Mouse (Mus musculus): ENCODE measurements around the gene Bud13. TPM values are rescaled to one million over a fixed set of nuclear protein-coding genes. Genes with fewer than 3 reads are reported as not detected.

Gene Bud13
- total RNA-seq, 1 experiment, result 21.6 TPM

GRCm38 (mm10) chr9:46240526-46241153 lies 42.2 kb upstream of the Bud13 start, which contains the start of gene Apoa4:
Gene Apoa4 (plus strand): TSS chr9:46240696.
- DNase-seq (ENCODE audit: low read depth, low spot score), result no peak
- TF ChIP-seq CHD2 (IDR thresholded peaks at IDR 0.05; ENCODE audit: low read depth, low read length) (no peak), ZC3H11A (IDR thresholded peaks at IDR 0.05; ENCODE audit: borderline replicate concordance, low read depth, low read length) (no peak)
- Histone ChIP-seq H3K36me3 (ENCODE audit: control insufficient read depth, insufficient read depth, low read length, poor library complexity, severe bottlenecking) (no peaks in the 10 kb centered on the region), H3K9me3 (ENCODE audit: control insufficient read depth, insufficient read depth, low read depth, low read length) (no peaks in the 10 kb centered on the region), H3K4me3 (ENCODE audit: insufficient read depth in 1 of 2, low read depth in 1 of 2, low read length in 2 of 2, poor library complexity in 1 of 2, severe bottlenecking in 1 of 2) (no peak within 1 kb of the TSS), H3K4me1 (ENCODE audit: control insufficient read depth in 2 of 2, insufficient read depth in 2 of 2, low read length in 2 of 2, poor library complexity in 1 of 2) (no peaks in the 10 kb centered on the region), H3K27ac (ENCODE audit: insufficient read depth, low read depth, low read length, poor library complexity, severe bottlenecking) (no peak within 1 kb of the TSS), H3K9ac (ENCODE audit: insufficient read depth, low read depth, low read length, poor library complexity, severe bottlenecking) (no peak within 1 kb of the TSS)
- in situ Hi-C loops (cut with MboI; ENCODE audit: low sequenced_read_pairs in 2 of 2, unreplicated experiment in 2 of 2), result no loop called here

- Histone ChIP-seq H3K36me3 (ENCODE audit: control insufficient read depth, insufficient read depth, low read length, poor library complexity, severe bottlenecking) (no peaks in the 10 kb centered on the region), H3K9ac (ENCODE audit: insufficient read depth, low read depth, low read length, poor library complexity, severe bottlenecking) (no peak overlapping the region), H3K27ac (ENCODE audit: insufficient read depth, low read depth, low read length, poor library complexity, severe bottlenecking) (no peak overlapping the region), H3K9me3 (ENCODE audit: control insufficient read depth, insufficient read depth, low read depth, low read length) (no peaks in the 10 kb centered on the region), H3K4me1 (ENCODE audit: control insufficient read depth in 2 of 2, insufficient read depth in 2 of 2, low read length in 2 of 2, poor library complexity in 1 of 2) (no peaks in the 10 kb centered on the region), H3K4me3 (ENCODE audit: insufficient read depth in 1 of 2, low read depth in 1 of 2, low read length in 2 of 2, poor library complexity in 1 of 2, severe bottlenecking in 1 of 2) (no peak overlapping the region)
- in situ Hi-C loops (cut with MboI; ENCODE audit: low sequenced_read_pairs in 2 of 2, unreplicated experiment in 2 of 2), result no loop called here
- no peak for DNase-seq (ENCODE audit: low read depth, low spot score)
- TF ChIP-seq MAFK (IDR thresholded peaks at IDR 0.05; ENCODE audit: insufficient read depth, low read depth, low read length), result no peak
- TF ChIP-seq ZC3H11A (IDR thresholded peaks at IDR 0.05; ENCODE audit: borderline replicate concordance, low read depth, low read length), result no peak
- no peak for TF ChIP-seq ZNF384 (IDR thresholded peaks at IDR 0.05; ENCODE audit: low read depth, low read length)
- no peak for TF ChIP-seq CHD2 (IDR thresholded peaks at IDR 0.05; ENCODE audit: low read depth, low read length)
- no peak for TF ChIP-seq HCFC1 (IDR thresholded peaks at IDR 0.05; ENCODE audit: borderline replicate concordance, insufficient read depth, low read length)
Observed at GRCm38 (mm10) chr9:46241818-46242217, 41.0 kb upstream of the Bud13 start.

- Histone ChIP-seq H3K4me3 (ENCODE audit: insufficient read depth in 1 of 2, low read depth in 1 of 2, low read length in 2 of 2, poor library complexity in 1 of 2, severe bottlenecking in 1 of 2) (no peak overlapping the region), H3K9me3 (ENCODE audit: control insufficient read depth, insufficient read depth, low read depth, low read length) (no peaks in the 10 kb centered on the region), H3K36me3 (ENCODE audit: control insufficient read depth, insufficient read depth, low read length, poor library complexity, severe bottlenecking) (no peaks in the 10 kb centered on the region), H3K4me1 (ENCODE audit: control insufficient read depth in 2 of 2, insufficient read depth in 2 of 2, low read length in 2 of 2, poor library complexity in 1 of 2) (no peaks in the 10 kb centered on the region), H3K9ac (ENCODE audit: insufficient read depth, low read depth, low read length, poor library complexity, severe bottlenecking) (no peak overlapping the region), H3K27ac (ENCODE audit: insufficient read depth, low read depth, low read length, poor library complexity, severe bottlenecking) (no peak overlapping the region)
- no peak for DNase-seq (ENCODE audit: low read depth, low spot score)
- TF ChIP-seq ZC3H11A (IDR thresholded peaks at IDR 0.05; ENCODE audit: borderline replicate concordance, low read depth, low read length), result no peak
- in situ Hi-C loops (cut with MboI; ENCODE audit: low sequenced_read_pairs in 2 of 2, unreplicated experiment in 2 of 2), result no loop called here
Observed at GRCm38 (mm10) chr9:46243122-46243521, 39.7 kb upstream of the Bud13 start.

- Histone ChIP-seq H3K4me3 (ENCODE audit: insufficient read depth in 1 of 2, low read depth in 1 of 2, low read length in 2 of 2, poor library complexity in 1 of 2, severe bottlenecking in 1 of 2) (no peak overlapping the region), H3K4me1 (ENCODE audit: control insufficient read depth in 2 of 2, insufficient read depth in 2 of 2, low read length in 2 of 2, poor library complexity in 1 of 2) (no peaks in the 10 kb centered on the region), H3K9me3 (ENCODE audit: control insufficient read depth, insufficient read depth, low read depth, low read length) (no peaks in the 10 kb centered on the region), H3K27ac (ENCODE audit: insufficient read depth, low read depth, low read length, poor library complexity, severe bottlenecking) (no peak overlapping the region), H3K9ac (ENCODE audit: insufficient read depth, low read depth, low read length, poor library complexity, severe bottlenecking) (no peak overlapping the region), H3K36me3 (ENCODE audit: control insufficient read depth, insufficient read depth, low read length, poor library complexity, severe bottlenecking) (no peaks in the 10 kb centered on the region)
- no peak for TF ChIP-seq CHD2 (IDR thresholded peaks at IDR 0.05; ENCODE audit: low read depth, low read length)
- TF ChIP-seq HCFC1 (IDR thresholded peaks at IDR 0.05; ENCODE audit: borderline replicate concordance, insufficient read depth, low read length), result no peak
- no peak for TF ChIP-seq MAFK (IDR thresholded peaks at IDR 0.05; ENCODE audit: insufficient read depth, low read depth, low read length)
- TF ChIP-seq ZC3H11A (IDR thresholded peaks at IDR 0.05; ENCODE audit: borderline replicate concordance, low read depth, low read length), result no peak
- no peak for TF ChIP-seq ZNF384 (IDR thresholded peaks at IDR 0.05; ENCODE audit: low read depth, low read length)
- no peak for DNase-seq (ENCODE audit: low read depth, low spot score)
- in situ Hi-C loops (cut with MboI; ENCODE audit: low sequenced_read_pairs in 2 of 2, unreplicated experiment in 2 of 2), result no loop called here
Observed at GRCm38 (mm10) chr9:46243584-46243983, 39.2 kb upstream of the Bud13 start.

- H3K4me1 ChIP-seq (ENCODE audit: control insufficient read depth in 2 of 2, insufficient read depth in 2 of 2, low read length in 2 of 2, poor library complexity in 1 of 2), result no peaks in the 10 kb centered on the region
- no peak for DNase-seq (ENCODE audit: low read depth, low spot score)
- no peak overlapping the region for H3K9ac ChIP-seq (ENCODE audit: insufficient read depth, low read depth, low read length, poor library complexity, severe bottlenecking)
- H3K4me3 ChIP-seq (ENCODE audit: insufficient read depth in 1 of 2, low read depth in 1 of 2, low read length in 2 of 2, poor library complexity in 1 of 2, severe bottlenecking in 1 of 2), result no peak overlapping the region
- no peak overlapping the region for H3K27ac ChIP-seq (ENCODE audit: insufficient read depth, low read depth, low read length, poor library complexity, severe bottlenecking)
- H3K36me3 ChIP-seq (ENCODE audit: control insufficient read depth, insufficient read depth, low read length, poor library complexity, severe bottlenecking), result no peaks in the 10 kb centered on the region
- in situ Hi-C loops (cut with MboI; ENCODE audit: low sequenced_read_pairs in 2 of 2, unreplicated experiment in 2 of 2), result no loop called here
- no peaks in the 10 kb centered on the region for H3K9me3 ChIP-seq (ENCODE audit: control insufficient read depth, insufficient read depth, low read depth, low read length)
- no peak for TF ChIP-seq HCFC1 (IDR thresholded peaks at IDR 0.05; ENCODE audit: borderline replicate concordance, insufficient read depth, low read length)
- TF ChIP-seq MAFK (IDR thresholded peaks at IDR 0.05; ENCODE audit: insufficient read depth, low read depth, low read length), result no peak
- peak; percentile 30; the same call in 1 of the 2 replicates for TF ChIP-seq ZC3H11A (IDR thresholded peaks at IDR 0.05; ENCODE audit: borderline replicate concordance, low read depth, low read length)
Observed at GRCm38 (mm10) chr9:46246752-46247324, 36.0 kb upstream of the Bud13 start.

All from ES-E14 (cell line).